Comparison of ENCODE assay signal across 27 mouse cellular contexts in the genomic region with DNA sequence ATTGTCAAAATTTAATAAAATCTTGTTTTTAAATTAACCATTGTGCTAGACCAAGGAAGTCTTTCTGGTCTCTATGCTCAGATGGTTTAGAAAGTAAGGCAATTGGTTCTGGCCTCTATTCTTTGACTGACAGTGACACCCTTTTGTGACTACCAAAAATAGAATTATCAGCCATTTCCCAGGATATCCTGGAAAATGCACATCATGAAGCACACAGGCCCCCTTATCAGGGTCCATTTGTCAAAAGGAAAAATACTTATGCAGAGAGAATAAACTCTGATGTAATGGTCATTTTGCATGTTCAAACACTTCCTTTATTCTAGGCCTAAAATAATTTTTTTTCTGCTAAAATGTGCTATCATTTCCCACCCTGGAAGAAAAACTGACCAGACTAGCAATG. TPM values are rescaled to one million over a fixed set of nuclear protein-coding genes. Genes with fewer than 3 reads are reported as not detected.
"Had no signal": no experiment of that assay in that cellular context is flagged by ENCODE, and none has a peak within 500 bp of the region (broad histone marks: within the 10 kb centered on the region; RNA-seq: fewer than 3 reads in every experiment).

No protein-coding gene starts in this region.

- H3K36me3 ChIP-seq: embryonic facial prominence, embryonic 10.5 days; embryonic facial prominence, embryonic 12.5 days; embryonic facial prominence, embryonic 13.5 days; embryonic facial prominence, embryonic 15.5 days; forebrain, embryonic 10.5 days; forebrain, embryonic 12.5 days; forebrain, embryonic 15.5 days had no signal

- H3K4me1 ChIP-seq: embryonic facial prominence, embryonic 10.5 days; embryonic facial prominence, embryonic 12.5 days; embryonic facial prominence, embryonic 13.5 days; embryonic facial prominence, embryonic 15.5 days; forebrain, embryonic 10.5 days; forebrain, embryonic 12.5 days; forebrain, embryonic 13.5 days; forebrain, embryonic 15.5 days had no signal

- ATAC-seq: forebrain, embryonic 13.5 days; forebrain, embryonic 14.5 days; forebrain, embryonic 15.5 days; forebrain, embryonic 16.5 days; forebrain, postnatal 0 days had no signal

- H3K4me3 ChIP-seq: embryonic facial prominence, embryonic 10.5 days; embryonic facial prominence, embryonic 12.5 days; embryonic facial prominence, embryonic 13.5 days; embryonic facial prominence, embryonic 15.5 days; erythroblast, embryonic 14.5 days; forebrain, embryonic 10.5 days; forebrain, embryonic 12.5 days; forebrain, embryonic 13.5 days; forebrain, embryonic 15.5 days; gastrocnemius, adult 2 months; heart, adult 2 months had no signal

- H3K9ac ChIP-seq: embryonic facial prominence, embryonic 12.5 days; embryonic facial prominence, embryonic 13.5 days; embryonic facial prominence, embryonic 15.5 days; forebrain, embryonic 12.5 days; forebrain, embryonic 13.5 days; forebrain, embryonic 15.5 days; forebrain, postnatal 0 days had no signal

- H3K27ac ChIP-seq: embryonic facial prominence, embryonic 10.5 days; embryonic facial prominence, embryonic 12.5 days; embryonic facial prominence, embryonic 13.5 days; embryonic facial prominence, embryonic 15.5 days; forebrain, embryonic 10.5 days; forebrain, embryonic 12.5 days; forebrain, embryonic 13.5 days; forebrain, embryonic 15.5 days; gastrocnemius, adult 2 months; heart, adult 2 months had no signal

- H3K4me2 ChIP-seq: embryonic facial prominence, embryonic 12.5 days; embryonic facial prominence, embryonic 13.5 days; embryonic facial prominence, embryonic 15.5 days; forebrain, embryonic 12.5 days; forebrain, embryonic 13.5 days; forebrain, embryonic 15.5 days had no signal

- H3K27me3 ChIP-seq: embryonic facial prominence, embryonic 12.5 days; embryonic facial prominence, embryonic 13.5 days; embryonic facial prominence, embryonic 15.5 days; forebrain, embryonic 12.5 days; forebrain, embryonic 13.5 days; forebrain, embryonic 15.5 days had no signal

- H3K9me3 ChIP-seq: embryonic facial prominence, embryonic 10.5 days; embryonic facial prominence, embryonic 12.5 days; embryonic facial prominence, embryonic 13.5 days; embryonic facial prominence, embryonic 15.5 days; forebrain, embryonic 10.5 days; forebrain, embryonic 12.5 days; forebrain, embryonic 13.5 days; forebrain, embryonic 15.5 days had no signal

- DNase-seq: cerebellum, adult 8-10 months; cerebellum, adult 9-10 months; cerebellum, adult 9-11 months; cerebellum, postnatal 10 days; cerebellum, postnatal 14 days; cerebellum, postnatal 25 days; cerebellum, postnatal 36 days; forebrain, postnatal 0 days; gastrocnemius, adult 2 months; gastrocnemius, postnatal 10 days; gastrocnemius, postnatal 14 days; gastrocnemius, postnatal 25 days; gastrocnemius, postnatal 36 days; heart, adult 11 months; heart, adult 18-20 months; heart, adult 2 months had no signal

RNA-seq across cellular contexts. Expression of gene Cnrip1, which starts 53.9 kb away (rescaled TPM):
- polyA plus RNA-seq: erythroblast, embryonic 14.5 days had no signal
